In genomic region chr14:8016951-8017350, GRCm38 (mm10) we compare ENCODE assay signal across 29 mouse cellular contexts. TPM values are rescaled to one million over a fixed set of nuclear protein-coding genes. Genes with fewer than 3 reads are reported as not detected.
DNase-seq lines count a peak whose midpoint lies in the region; ATAC-seq and TF ChIP-seq lines count a peak whose summit lies in the region.
"Had no signal": no experiment of that assay in that cellular context is flagged by ENCODE, and none has a peak within 500 bp of the region (broad histone marks: within the 10 kb centered on the region; RNA-seq: fewer than 3 reads in every experiment).

No protein-coding gene starts in this region.

- peaks cover 23% of the 10 kb centered on the region for H3K4me1 ChIP-seq in liver, embryonic 15.5 days (replicated peaks)
- peaks cover 9% of the 10 kb centered on the region for H3K4me1 ChIP-seq in stomach, embryonic 16.5 days (ENCODE audit: control insufficient read depth, insufficient read depth, low read length)
- H3K4me1 ChIP-seq: forebrain, embryonic 13.5 days; neural tube, embryonic 15.5 days had no signal

- no peaks in the 10 kb centered on the region for H3K36me3 ChIP-seq in liver, embryonic 15.5 days (replicated peaks)
- H3K36me3 ChIP-seq in stomach, embryonic 16.5 days (ENCODE audit: control insufficient read depth, insufficient read depth, low read length), result no peaks in the 10 kb centered on the region
- H3K36me3 ChIP-seq: embryonic facial prominence, embryonic 12.5 days; hindbrain, embryonic 10.5 days; neural tube, embryonic 15.5 days had no signal

- 34% methylated on average over 1 of the region's 1 CpGs for WGBS in liver, embryonic 15.5 days (ENCODE audit: insufficient replicate concordance)
- 88% methylated on average over 1 of the region's 1 CpGs for WGBS in stomach, embryonic 16.5 days

- no peak overlapping the region for H3K4me3 ChIP-seq in layer of hippocampus, adult 2 months
- H3K4me3 ChIP-seq in liver, embryonic 15.5 days (replicated peaks), result no peak overlapping the region
- H3K4me3 ChIP-seq in stomach, embryonic 16.5 days (replicated peaks; ENCODE audit: low read length), result no peak overlapping the region
- H3K4me3 ChIP-seq: embryonic facial prominence, embryonic 12.5 days; erythroblast, embryonic 14.5 days; forebrain, embryonic 13.5 days; heart, adult 2 months; hindbrain, embryonic 10.5 days; left cerebral cortex, adult 2 months; megakaryocyte, embryonic 14.5 days; neural tube, embryonic 15.5 days had no signal

- peak; percentile 78 for DNase-seq in heart, adult 11 months
- no peak for DNase-seq in heart, postnatal 4 days
- DNase-seq in layer of hippocampus, adult 2 months (ENCODE audit: low spot score in 2 of 2), result no peak
- no peak for DNase-seq in layer of hippocampus, adult 9-11 months
- no peak for DNase-seq in frontal cortex, postnatal 10 days (ENCODE audit: low spot score in 2 of 2)
- DNase-seq in ovary, postnatal 10 days (ENCODE audit: low spot score), result no peak
- DNase-seq: adrenal gland, postnatal 10 days; cerebellum, adult 8-10 months; gastrocnemius, postnatal 10 days; heart, adult 2 months; left cerebral cortex, postnatal 4 days; lung, postnatal 14 days; right cerebral cortex, postnatal 25 days; thymus, adult 2 months had no signal

- no peak overlapping the region for H3K9ac ChIP-seq in liver, embryonic 15.5 days
- no peak overlapping the region for H3K9ac ChIP-seq in stomach, embryonic 16.5 days (ENCODE audit: low read length)
- H3K9ac ChIP-seq: embryonic facial prominence, embryonic 12.5 days; forebrain, embryonic 13.5 days; neural tube, embryonic 15.5 days had no signal

- no peaks in the 10 kb centered on the region for H3K27me3 ChIP-seq in liver, embryonic 15.5 days
- H3K27me3 ChIP-seq in stomach, embryonic 16.5 days (ENCODE audit: control insufficient read depth, insufficient read depth, low read length), result no peaks in the 10 kb centered on the region
- H3K27me3 ChIP-seq: embryonic facial prominence, embryonic 12.5 days; forebrain, embryonic 13.5 days; neural tube, embryonic 15.5 days; Patski had no signal

- peak overlapping the region; percentile 8 for H3K27ac ChIP-seq in layer of hippocampus, adult 2 months
- no peak overlapping the region for H3K27ac ChIP-seq in liver, embryonic 15.5 days (replicated peaks)
- H3K27ac ChIP-seq in stomach, embryonic 16.5 days (ENCODE audit: low read length), result peak overlapping the region; percentile 75
- H3K27ac ChIP-seq: embryonic facial prominence, embryonic 12.5 days; forebrain, embryonic 13.5 days; heart, adult 2 months; hindbrain, embryonic 10.5 days; hindbrain, postnatal 0 days; left cerebral cortex, adult 2 months; neural tube, embryonic 15.5 days had no signal

- peak; percentile 54; the same call in 1 of the 2 replicates for ATAC-seq in liver, embryonic 15.5 days (ENCODE audit: insufficient read depth)
- no peak for ATAC-seq in stomach, embryonic 16.5 days (ENCODE audit: insufficient read depth, low FRiP score)
- ATAC-seq: forebrain, embryonic 13.5 days; hindbrain, postnatal 0 days; midbrain, embryonic 16.5 days had no signal

- no peaks in the 10 kb centered on the region for H3K9me3 ChIP-seq in liver, embryonic 15.5 days (replicated peaks)
- no peaks in the 10 kb centered on the region for H3K9me3 ChIP-seq in stomach, embryonic 16.5 days (replicated peaks; ENCODE audit: control insufficient read depth, low read length)
- H3K9me3 ChIP-seq: embryonic facial prominence, embryonic 12.5 days; forebrain, embryonic 13.5 days; hindbrain, embryonic 10.5 days; megakaryocyte, embryonic 14.5 days; neural tube, embryonic 15.5 days had no signal

- no peak for TF ChIP-seq CTCF in layer of hippocampus, adult 2 months (conservative IDR thresholded peaks at IDR 0.05)

- 0 out of 2 replicates have a peak overlapping the region, but pooled peaks have one; percentile 5 for H3K4me2 ChIP-seq in liver, embryonic 15.5 days
- H3K4me2 ChIP-seq in stomach, embryonic 16.5 days (ENCODE audit: low read depth, low read length), result no peak overlapping the region
- H3K4me2 ChIP-seq: embryonic facial prominence, embryonic 12.5 days; forebrain, embryonic 13.5 days; neural tube, embryonic 15.5 days had no signal

RNA-seq across cellular contexts. Expression of gene Abhd6, which starts 14.2 kb away (rescaled TPM):
- 1 to 10 TPM; 5.1 to 5.8 TPM for total RNA-seq in heart, postnatal 4 days (2021)
- 10 to 100 TPM; 77.1 to 78.0 TPM for total RNA-seq in layer of hippocampus, adult 2 months (2021)
- polyA plus RNA-seq in liver, embryonic 15.5 days (2015; fragmentation: Nextera tagmentation; extraction: Ambion mirVana), result 8.1 and 8.5 TPM in 2 replicates
- 28.3 and 34.6 TPM in 2 replicates for polyA plus RNA-seq in stomach, embryonic 16.5 days (2015; fragmentation: Nextera tagmentation; extraction: Ambion mirVana)
- polyA plus RNA-seq: erythroblast, embryonic 14.5 days had no signal

RNA-seq across cellular contexts. Expression of gene Dnase1l3, which starts 22.6 kb away (rescaled TPM):
- not detected for total RNA-seq in heart, postnatal 4 days (2021)
- total RNA-seq in layer of hippocampus, adult 2 months (2021), result not detected
- polyA plus RNA-seq in liver, embryonic 15.5 days (2015; fragmentation: Nextera tagmentation; extraction: Ambion mirVana), result 3.9 and 4.6 TPM in 2 replicates
- 2.3 and 3.0 TPM in 2 replicates for polyA plus RNA-seq in stomach, embryonic 16.5 days (2015; fragmentation: Nextera tagmentation; extraction: Ambion mirVana)
- total RNA-seq: hindbrain, postnatal 0 days had no signal
- polyA plus RNA-seq: erythroblast, embryonic 14.5 days had no signal

RNA-seq across cellular contexts. Expression of gene Gm45521, which starts 59.9 kb away (rescaled TPM):
- not detected for total RNA-seq in heart, postnatal 4 days (2021)
- total RNA-seq in layer of hippocampus, adult 2 months (2021), result not detected
- not detected in 2 replicates for polyA plus RNA-seq in liver, embryonic 15.5 days (2015; fragmentation: Nextera tagmentation; extraction: Ambion mirVana)
- polyA plus RNA-seq in stomach, embryonic 16.5 days (2015; fragmentation: Nextera tagmentation; extraction: Ambion mirVana), result not detected in 2 replicates
- total RNA-seq: adrenal gland, postnatal 10 days; gastrocnemius, postnatal 10 days; heart, adult 2 months; hindbrain, postnatal 0 days; layer of hippocampus, adult 18-20 months; left cerebral cortex, adult 2 months; left cerebral cortex, postnatal 4 days had no signal
- polyA plus RNA-seq: embryonic facial prominence, embryonic 12.5 days; erythroblast, embryonic 14.5 days; forebrain, embryonic 13.5 days; frontal cortex, adult 2 months; heart, adult 2 months; heart, embryonic 16.5 days; neural tube, embryonic 15.5 days; Patski; thymus, adult 2 months had no signal

Comparison
In these comparisons a context has a peak if more than half of its experiments do, and no peak if none do; other contexts are left out.
1. RNA of gene Abhd6, which starts 14.2 kb away (total RNA-seq): 77.1 to 78.0 TPM in layer of hippocampus, adult 2 months; 5.1 to 5.8 TPM in heart, postnatal 4 days; every median in the first group is over 10 times any median in the second.